Mouse (Mus musculus) urinary bladder, postnatal 14 days (tissue): ENCODE results near the gene Pisd.
"Not testable (repeated sequence)": the region's sequence is repeated elsewhere in the genome, so short reads cannot be mapped to it uniquely, and the experiment has no call there.

ENCODE experiments used
- DNase-seq: peaks from one replicate; pipeline ENCODE4 v3.0.0; 2021; ENCODE audit warnings: low spot score

Pisd gene

DNA sequence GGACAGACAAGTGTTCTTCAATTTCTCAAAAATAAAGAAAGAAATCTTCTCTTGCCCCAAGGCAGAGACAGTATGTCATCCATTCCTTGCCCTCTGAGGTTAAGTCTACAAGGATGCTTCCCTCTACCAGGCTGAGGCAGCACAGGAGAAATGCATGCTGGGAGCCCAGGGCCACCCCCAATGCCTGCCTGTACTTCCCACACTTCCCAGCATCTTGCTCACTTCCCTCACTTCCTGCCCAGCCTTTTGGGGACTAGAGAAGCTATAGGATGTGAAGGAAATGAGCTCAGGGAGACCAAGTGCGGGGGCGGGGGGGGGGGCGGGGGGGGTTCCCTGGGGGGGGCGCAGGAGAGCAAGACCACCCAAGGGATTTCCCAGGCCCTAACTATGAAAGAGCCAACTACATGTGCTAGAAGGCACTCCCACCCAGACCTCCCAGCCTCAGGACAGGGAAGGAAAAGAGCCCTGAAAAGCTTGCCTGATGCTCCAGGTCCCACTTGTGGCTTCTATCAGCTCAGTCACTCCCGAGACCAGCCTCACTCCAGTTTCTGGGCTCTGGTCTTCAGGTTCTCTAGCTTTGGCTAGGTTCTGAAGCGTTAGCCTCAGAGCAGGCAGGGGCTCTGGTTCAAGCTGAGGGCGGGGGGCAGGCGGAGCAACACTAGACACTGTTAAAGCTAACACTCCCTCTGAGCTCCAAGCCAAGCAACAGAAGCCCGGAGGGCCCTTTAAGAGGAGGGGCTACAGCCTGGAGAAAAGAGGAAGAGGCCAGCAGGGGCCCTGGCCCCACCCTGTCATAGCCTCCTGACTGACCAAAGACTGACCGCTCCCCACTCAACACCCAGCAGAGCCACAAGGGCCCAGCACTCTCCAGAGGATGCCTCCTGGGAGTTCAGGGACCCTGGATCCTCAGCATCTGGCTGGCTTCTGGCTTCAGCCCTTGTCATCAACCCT lies 39.5 kb downstream of the Pisd start:
- peak; percentile 82 for DNase-seq

DNA sequence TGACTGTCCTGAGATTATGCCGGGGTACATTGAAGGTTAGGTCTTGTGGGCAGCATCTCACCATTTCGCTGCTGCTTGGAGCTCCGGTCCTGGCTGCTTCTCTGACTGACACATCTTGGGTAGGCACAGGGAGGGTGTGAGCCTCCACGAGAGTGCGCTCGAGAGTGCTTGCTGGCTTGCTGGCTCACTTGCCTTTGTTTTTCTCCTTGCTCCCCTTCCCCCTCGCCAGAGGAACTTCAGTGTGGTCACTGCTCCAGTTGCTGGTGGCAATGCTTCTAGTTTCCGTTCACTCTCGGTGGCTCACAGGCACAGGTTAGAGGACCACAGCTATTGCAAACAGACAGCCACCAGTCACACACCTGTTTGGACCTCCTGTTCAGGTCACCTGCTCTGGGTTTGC lies 43.3 kb downstream of the Pisd start:
- no peak for DNase-seq

DNA sequence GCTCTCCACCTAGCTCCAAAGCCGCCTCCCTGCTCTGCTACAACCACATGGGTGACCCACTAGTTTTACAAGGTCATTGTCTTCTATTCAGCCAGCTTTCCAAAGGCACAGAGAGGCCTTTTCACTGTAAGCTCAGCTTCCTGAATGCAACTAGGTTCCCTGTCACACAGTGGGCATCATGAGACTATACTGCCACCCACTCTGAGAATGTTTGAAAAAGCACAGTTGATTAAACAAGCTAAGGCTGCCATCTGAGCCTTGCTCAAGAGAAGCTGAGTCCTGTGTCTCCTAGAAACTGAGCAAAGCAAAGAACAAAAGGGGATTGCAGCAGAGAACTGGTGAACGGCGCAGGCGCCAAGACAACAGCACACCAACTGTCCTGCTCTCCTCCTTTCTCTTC lies 44.1 kb downstream of the Pisd start:
- not testable (repeated sequence) for DNase-seq

DNA sequence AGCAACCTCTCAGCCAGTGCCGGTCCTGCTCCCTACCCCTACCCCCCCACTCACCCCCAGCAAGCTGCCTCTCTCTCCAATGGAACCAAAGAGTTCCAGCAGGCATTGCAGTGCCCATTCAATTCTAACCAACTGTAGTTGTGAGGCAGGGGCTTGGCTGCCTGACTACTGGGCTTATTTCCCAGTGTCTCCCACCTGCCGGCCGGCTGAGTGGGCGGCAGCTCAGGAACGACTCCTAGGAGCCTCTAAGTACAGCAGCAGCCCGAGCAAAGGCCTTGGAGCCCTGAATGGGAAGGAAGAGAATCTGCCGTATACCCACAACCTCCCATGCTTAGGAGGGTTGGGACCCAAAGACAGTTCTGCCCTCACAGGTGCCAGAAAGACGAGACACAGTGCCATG lies 44.6 kb downstream of the Pisd start:
- DNase-seq = not testable (repeated sequence)

DNA sequence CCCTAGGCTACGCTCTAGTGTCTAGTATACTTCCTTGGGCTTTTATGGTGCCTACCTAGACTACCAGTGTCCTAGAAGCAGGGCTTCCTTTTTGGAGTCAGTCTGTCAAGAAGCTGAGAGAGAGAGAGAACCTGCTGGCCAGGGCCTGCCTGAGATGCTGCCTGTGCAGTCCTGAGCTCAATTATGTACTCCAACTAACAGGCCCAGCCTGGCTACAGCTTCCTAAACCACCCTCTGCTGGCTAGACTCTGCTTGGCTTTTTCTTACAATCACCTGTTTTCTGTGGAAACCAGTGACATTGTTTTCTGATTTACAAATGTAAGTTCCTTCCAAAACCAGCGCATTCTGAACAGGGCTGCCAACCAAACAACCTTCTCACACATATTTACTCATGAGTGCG lies 45.3 kb downstream of the Pisd start:
- no peak for DNase-seq

DNA sequence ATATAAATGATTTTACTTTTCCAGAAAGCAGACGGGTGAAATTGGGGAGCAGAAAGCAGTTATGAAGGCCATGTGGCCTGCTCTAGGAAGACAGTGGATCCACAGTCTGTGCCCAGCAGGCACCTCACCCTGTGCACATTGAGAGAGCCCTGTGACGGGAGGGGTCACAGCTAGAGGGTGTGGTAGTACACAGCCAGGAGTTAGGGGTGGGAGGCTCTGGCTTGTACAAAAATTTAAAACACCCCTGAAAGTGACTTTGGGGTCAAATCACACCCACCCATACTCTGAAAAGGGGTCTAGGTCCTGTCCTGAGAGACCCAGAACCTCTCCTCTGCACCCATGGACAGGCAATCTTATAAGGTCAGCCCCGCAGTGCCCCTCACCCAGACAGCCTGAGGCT lies 48.7 kb downstream of the Pisd start:
- not testable (repeated sequence) for DNase-seq

DNA sequence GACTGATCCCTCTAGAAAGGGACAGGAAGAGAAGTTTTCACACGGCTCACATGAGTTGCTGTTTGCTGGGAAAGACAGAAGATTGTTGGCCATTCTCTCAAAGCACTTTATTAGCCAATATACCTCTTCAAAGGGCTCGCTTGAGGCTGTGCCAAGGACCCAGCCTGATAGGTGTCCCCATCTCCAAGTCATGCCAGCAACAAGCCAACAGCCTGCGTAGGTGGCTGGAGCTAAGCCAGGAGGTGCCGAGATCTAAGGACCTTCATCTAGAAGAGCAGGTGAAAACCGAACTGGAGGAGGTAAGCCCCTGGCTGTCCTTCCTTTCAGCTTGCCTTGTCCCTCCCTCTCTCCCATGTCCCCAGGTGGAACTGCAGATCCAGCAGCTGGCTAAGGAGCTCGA lies 49.7 kb downstream of the Pisd start:
- no peak for DNase-seq

DNA sequence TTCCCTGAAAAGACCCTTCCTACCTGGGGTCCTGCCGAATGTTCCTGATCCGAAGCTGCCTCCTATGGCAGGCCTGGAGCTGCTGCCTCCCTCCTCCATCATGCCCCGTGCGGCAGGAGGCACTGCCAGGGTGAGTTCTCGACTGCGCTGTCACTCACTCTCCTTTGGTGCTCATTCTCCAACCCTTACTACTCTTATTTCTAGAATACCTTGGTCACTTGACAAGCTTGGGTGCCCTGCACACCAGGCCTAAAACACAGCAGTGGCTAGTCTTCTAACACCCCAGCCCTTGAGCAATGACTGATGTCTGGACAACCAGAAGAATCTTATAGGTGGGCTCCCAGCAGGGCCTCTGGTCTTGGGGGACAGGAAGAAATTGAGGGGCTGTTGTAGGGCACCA lies 51.6 kb downstream of the Pisd start:
- not testable (repeated sequence) for DNase-seq

DNA sequence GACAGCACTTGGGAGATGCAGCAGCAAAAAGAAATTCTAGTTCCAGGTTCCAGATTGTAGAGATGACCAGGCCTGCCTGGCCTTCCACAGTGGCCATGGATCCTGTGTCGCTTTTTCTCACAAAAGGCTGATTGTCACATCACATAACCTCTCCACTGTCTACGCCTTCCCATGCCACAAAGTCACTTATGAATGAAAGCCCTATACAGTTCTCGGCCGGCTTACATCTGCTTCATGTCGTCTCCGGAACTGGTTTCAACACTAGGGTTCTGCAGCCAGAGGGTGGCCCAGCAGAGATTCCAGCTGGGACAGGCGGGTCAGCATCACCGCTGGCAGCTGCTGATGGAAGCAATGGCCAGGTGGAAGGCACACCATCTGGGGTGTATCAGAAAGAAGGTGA lies 56.6 kb downstream of the Pisd start:
- no peak for DNase-seq

DNA sequence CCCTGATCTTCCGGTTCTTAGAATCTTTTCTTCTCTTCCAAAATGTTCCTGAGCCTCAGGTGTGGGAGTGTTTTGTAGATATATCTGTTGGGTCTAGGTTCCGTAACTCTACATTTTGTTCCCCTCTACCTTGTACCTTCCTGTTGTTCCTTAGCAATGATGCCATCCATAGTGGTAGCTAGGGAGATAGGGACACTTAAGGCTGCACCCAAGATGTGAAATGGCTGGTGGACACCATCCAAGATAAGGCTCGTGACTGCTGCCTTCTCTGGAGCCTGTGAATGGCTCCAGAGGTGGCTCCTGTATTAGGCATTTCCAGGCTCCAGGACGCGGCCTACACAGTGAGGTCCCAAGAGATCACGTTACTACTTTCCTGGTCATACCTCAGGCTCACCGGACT lies 57.1 kb downstream of the Pisd start:
- DNase-seq = no peak

DNA sequence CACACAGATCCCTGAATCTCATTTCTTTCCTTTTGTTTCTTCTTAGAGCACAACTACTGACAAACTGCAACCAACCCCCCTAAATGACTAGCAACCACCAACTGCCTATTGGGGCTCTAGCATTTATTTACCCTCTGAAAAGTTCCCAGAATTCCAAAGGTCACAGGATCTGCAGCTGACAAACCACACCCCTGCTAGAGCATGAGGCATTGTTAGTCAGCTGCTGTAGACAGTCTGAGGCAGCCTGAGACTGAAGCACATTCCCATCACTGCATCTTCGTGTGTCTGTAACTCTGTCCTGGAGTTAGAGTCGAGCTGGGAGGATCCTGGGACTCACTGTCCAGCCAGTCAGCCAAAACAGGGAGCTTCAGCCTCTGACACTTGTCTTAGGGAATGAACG lies 60.0 kb downstream of the Pisd start:
- not testable (repeated sequence) for DNase-seq

DNA sequence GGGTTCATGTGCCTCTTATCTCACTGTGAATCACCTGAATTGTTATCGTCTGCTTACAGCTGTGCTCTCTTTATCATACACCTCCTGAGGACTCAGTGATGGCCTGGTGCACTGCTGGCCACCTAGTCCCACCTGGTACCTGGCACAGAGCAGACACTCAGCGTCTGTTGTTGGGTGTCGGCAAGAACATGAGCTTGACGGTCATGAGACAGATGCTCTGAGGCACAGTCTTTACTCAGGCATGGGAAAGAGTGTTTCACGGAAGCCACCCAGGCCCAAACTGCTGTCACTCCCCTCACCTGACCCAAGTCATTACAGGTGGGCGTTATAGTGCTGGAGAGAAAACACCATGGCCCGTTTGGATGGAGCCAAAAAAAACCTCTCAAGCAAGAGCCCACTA lies 61.5 kb downstream of the Pisd start:
- DNase-seq = no peak

DNA sequence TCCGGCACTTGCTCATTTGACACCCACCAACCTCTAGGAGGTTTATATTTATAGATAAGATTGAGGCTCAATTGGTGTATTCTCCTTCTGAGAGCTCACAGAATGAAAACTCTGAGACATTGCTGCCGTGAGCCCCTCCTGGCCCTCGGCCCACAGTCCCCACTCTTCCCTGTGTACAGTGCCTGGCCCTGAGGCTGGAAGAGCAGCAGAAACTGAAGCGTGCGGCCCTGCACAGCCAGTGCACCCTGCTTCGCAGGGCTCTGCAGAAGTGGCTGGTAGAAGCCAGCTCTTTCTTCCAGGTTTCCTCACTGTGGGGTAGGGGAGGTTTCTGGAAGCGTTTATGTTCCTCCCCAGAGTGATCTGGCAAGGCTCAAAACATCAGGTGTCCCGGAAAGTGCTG lies 62.7 kb downstream of the Pisd start:
- DNase-seq = not testable (repeated sequence)

DNA sequence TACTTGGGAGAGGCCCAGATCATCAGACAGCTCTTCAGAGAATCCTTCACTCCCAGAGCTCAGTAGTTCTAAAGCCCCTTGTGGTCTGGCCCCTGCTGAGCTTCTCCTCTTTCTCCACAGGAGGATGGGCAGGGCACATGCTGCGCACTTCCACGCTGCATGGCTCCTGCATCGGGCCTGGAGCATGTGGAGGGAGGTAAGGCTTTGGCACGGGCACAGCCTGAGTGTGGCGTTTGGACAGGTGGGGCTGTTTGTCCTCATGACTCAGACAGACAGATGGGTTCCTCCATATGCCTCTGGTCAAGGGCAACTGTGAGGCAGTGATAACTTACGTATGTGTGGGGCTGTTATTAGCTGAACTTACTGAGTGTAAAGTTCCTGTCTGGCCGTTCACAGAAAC lies 63.2 kb downstream of the Pisd start:
- no peak for DNase-seq

DNA sequence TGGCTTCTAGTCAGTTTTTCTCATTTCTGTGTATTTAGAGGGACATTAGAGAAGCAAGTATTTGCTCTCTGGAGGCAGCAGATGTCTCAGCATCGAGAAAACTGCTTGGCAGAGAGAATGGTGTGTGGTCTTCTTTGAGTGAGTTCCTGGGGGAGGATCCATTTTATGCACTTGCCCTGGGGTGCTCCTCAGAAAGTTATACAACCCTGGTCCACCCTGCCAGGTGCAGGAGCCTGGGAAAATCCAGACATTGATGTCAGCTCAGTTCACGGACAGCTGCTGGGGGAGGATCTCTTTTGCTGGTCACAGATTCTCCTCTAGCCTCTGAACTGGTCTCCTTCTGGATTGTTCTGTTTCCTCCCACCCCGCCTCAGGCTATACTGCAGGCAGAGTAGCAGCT lies 64.1 kb downstream of the Pisd start:
- DNase-seq = no peak

DNA sequence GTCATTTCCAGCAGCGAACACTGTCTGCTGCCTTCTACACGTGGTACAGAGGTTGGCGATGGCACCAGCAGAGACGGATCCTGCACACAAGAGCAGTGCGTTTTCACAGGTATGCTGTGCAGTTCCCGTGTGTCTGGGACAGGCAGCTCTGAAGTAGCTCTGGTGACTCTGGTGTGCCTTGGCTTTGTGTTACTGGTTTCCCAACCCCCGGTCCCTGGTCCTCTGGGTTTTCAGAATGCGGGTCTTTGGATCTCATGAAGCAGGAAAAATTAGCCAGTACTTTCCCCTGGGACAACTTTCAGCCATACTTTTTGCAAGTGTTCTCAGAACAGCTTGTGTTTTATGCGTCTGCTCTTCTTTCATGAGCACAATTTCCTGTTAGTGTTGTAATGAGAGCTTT lies 65.0 kb downstream of the Pisd start:
- no peak for DNase-seq

DNA sequence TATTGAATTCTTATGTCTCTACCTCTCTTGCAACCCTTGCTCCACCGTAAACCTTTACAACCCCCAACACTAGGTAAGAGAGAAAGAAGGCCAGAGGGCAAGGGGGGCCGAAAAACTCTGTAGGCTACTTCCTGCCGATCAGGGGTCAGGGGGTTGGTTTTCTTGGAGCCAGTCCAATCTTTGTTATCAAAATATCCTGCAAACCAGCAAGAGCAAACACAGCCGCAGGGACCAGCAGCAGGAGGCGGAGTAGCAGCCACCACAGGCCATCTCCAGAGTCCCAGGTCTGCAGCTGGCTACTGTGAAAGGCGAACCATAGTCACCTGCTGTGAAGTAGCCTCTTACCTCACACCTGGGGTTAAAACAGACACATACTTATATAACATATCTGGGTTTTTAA lies 66.5 kb downstream of the Pisd start:
- no peak for DNase-seq

DNA sequence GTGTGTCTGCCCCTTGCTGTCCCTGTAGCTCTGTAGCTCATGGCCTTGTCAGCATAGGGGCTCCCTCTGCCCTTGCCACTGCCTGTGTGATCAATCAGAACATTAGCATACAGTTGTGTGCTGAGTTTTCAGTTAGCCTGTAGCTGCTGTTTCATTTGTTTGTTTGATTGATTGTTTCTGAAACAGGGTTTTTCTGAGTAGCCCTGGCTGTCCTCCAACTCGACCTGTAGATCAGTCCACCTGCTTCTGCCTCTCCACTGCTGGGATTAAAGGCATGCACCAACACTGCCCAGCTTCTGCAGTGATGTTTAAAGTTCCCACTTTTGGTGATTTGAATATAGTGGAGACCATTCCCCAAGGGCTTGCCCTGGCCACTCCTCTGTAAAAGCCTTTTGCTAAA lies 67.7 kb downstream of the Pisd start:
- no peak for DNase-seq

DNA sequence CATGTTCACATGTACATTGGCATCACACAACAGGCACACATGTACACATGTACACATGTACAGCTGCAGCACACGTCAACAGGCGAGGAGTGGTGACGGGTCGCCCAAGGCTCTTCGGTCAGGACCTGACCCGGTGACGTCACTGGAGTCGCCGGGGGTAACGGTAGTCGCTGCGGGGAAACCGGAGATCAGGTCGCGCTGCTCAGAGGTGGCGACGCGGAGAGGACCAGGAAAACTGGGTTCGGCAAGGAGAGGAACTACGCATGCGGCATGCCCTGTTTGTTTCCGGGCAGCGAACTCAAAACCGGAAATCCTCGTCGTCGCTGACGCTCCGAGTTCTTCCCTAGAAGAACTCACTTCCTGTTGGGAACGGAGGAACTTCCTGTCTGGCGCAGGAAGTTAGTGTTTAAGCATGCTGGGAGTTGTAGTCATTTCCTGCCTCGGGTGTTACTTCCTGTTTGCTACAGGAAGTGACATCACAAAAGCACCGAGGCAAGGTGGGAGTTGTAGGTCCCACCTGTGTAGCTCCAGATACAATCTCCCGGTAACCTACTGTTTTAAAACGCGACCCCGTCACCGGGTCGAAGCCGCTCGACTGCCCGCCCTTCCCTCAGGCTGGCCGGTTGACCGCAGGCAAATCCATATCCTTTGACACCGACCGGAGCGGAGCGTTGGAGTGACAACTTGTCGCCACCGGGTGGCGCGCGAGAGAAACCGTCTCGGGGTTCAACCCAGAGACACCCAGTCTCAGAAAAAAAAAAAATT lies 71.6 kb downstream of the Pisd start:
- DNase-seq = peak; percentile 85

DNA sequence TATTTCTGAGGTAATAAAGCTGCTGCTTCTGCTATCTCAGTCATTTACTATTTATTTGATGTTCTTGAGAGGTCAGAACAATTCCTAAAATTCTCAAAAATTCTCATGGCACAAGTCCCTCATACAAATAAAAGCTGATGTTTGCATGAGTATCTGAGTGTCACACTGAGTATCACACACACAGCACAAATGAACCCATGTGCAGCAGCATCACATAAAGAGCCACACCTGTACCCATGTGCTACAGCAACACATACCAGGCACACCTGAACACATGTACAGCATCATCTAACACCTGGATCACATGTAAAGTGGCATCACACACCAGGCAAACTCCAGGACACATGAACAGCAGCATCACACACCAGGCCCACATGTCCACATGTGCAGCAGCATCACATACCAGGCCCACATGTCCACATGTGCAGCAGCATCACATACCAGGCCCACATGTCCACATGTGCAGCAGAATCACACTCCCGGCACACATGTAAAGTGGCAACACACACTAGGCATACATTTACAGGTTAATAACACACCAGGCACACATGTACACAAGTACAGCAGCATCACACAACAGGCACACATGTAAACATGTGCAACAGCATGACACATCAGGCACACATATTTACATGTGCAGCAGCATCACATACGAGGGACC lies 72.3 kb downstream of the Pisd start:
- no peak for DNase-seq

DNA sequence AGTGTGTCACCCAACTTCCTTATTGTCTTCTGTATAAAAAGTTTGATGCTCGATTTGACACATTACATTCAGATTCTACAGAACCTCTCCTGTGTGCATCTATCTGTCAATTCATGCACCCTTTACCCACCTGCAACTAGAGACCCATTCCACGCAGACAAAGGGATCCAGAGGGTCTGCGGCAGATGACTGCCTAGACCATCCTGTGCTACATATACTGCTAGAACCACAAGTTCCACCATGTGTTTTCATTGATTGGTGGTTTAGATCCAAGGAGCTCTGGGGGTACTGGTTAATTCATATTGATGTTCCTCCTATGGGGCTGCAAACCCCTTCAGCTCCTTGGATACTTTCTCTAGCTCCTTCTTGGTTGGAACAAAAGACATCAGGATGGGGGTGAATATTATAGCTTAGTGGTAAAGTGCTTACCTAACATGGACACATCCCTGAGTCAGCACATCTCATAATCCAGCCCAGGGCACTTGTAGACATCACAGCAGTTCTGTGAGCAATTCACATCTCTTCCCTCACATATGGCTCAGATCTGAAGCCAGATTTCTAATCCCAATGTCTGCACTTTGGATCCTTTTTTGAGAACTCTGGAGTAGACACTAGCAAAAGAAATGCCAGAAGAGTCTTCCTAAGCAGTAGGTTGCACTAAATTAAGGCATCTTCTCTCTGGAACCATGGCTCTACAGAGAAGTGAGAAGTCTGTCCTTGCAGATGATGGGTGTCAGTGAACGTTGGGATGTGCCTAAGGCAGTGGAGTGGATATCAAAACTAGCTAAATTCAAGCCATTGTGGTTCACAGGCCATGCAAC lies 73.0 kb downstream of the Pisd start:
- no peak for DNase-seq

DNA sequence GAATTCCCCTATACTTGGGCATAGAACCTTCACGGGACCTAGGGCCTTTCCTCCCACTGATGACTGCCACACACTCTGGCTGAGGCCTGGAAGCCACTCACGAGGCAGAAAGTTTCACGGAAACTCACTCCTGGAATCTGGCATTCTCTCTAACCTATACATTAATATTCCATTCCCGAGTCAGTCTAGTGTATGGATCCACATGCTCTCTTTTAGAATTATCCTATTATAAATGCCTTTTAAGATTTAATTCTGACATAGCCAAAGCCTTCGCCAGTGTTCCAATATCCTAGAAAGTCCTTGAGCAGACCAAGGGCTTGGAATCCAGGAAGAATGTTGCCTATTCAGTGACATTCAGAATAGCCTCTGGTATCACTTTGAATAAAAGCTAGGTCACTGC lies 74.0 kb downstream of the Pisd start:
- DNase-seq = no peak
